Mouse (Mus musculus) midbrain, postnatal 0 days (tissue): ENCODE measurements around the gene Mtmr10. TPM values are rescaled to one million over a fixed set of nuclear protein-coding genes. Genes with fewer than 3 reads are reported as not detected.

ENCODE experiments used
- ATAC-seq: fragments of 200-750 bp; cut with Nextera tagmentation; 2 replicates; pipeline ENCODE4 v1.8.0; 2017; ENCODE audit warnings: moderate number of reproducible peaks, mild to moderate bottlenecking, moderate TSS enrichment, moderate library complexity; ENCODE audit not compliant: low FRiP score
- DNase-seq: peaks from one replicate; pipeline ENCODE4 v3.0.0-alpha.2; 2015; ENCODE audit warnings: low spot score
- H3K27ac ChIP-seq: fragments of 300-500 bp; sonication (generic); 2 replicates; pipeline ENCODE4 v1.5.1; 2014; ENCODE audit warnings: low read depth, mild to moderate bottlenecking, low read length, mixed read lengths
- H3K27me3 ChIP-seq: fragments of 300-500 bp; sonication (generic); 2 replicates; pipeline ENCODE4 v1.6.1; 2014; ENCODE audit warnings: low read length, control low read depth, mixed read lengths; ENCODE audit not compliant: insufficient read depth
- H3K36me3 ChIP-seq: fragments of 300-500 bp; sonication (generic); 2 replicates; pipeline ENCODE4 v1.6.1; 2014; ENCODE audit warnings: low read length, control low read depth, mixed read lengths; ENCODE audit not compliant: insufficient read depth
- H3K4me1 ChIP-seq: fragments of 300-500 bp; sonication (generic); 2 replicates; pipeline ENCODE4 v1.6.1; 2014; ENCODE audit warnings: mild to moderate bottlenecking, control low read depth, antibody characterized with exemption, low read length, mixed read lengths; ENCODE audit not compliant: insufficient read depth
- H3K4me2 ChIP-seq: fragments of 300-500 bp; sonication (generic); 2 replicates; pipeline ENCODE4 v1.6.1; 2014; ENCODE audit warnings: low read depth, mild to moderate bottlenecking, low read length, mixed read lengths; ENCODE audit not compliant: poor library complexity, severe bottlenecking
- H3K4me3 ChIP-seq: fragments of 300-500 bp; sonication (generic); 2 replicates; pipeline ENCODE4 v1.5.1; 2014; ENCODE audit warnings: low read depth, mild to moderate bottlenecking, low read length, moderate library complexity
- H3K9ac ChIP-seq: fragments of 300-500 bp; sonication (generic); replicated peaks from 2 replicates; pipeline ENCODE4 v1.6.1; 2014; ENCODE audit warnings: mild to moderate bottlenecking, low read length, moderate library complexity, mixed read lengths; ENCODE audit not compliant: poor library complexity, severe bottlenecking
- H3K9me3 ChIP-seq: fragments of 300-500 bp; sonication (generic); 2 replicates; pipeline ENCODE4 v1.6.1; 2016; ENCODE audit warnings: low read length, control low read depth
- CTCF ChIP-seq: IDR thresholded peaks from 2 replicates; pipeline ENCODE4 v1.5.1; 2016; ENCODE audit warnings: antibody characterized with exemption, mild to moderate bottlenecking
- WGBS: fragments of 180-500 bp; shearing (Covaris S2); extraction: QIAGEN DNeasy Blood & Tissue Kit; methylation state at CpG from one replicate; pipeline ENCODE4 v1.1.7; 2014; 5-methylcytosine and 5-hydroxymethylcytosine counted together
- polyA plus RNA-seq: library from polyadenylated mRNA; unstranded; fragments of >200 nt; fragmentation: Nextera tagmentation; extraction: Ambion mirVana; gene quantifications from 2 replicates; pipeline ENCODE4 v1.2.1, GENCODE M21; 2015
- total RNA-seq: library from RNA; depleted of rRNA; stranded (reverse); fragments of >200 nt; gene quantifications from 2 replicates; pipeline ENCODE4 v1.2.3, GENCODE M21; 2014

Mtmr10 gene
- total and polyA plus RNA-seq, 2 experiments from 2014 or later, result 7.1 to 10.2 TPM

- H3K27me3 ChIP-seq, result no peaks in the 10 kb centered on the region
- no peak overlapping the region for H3K27ac ChIP-seq
- no peak overlapping the region for H3K4me3 ChIP-seq
- WGBS, result 85% methylated on average over 3 of the region's 3 CpGs
- DNase-seq (no peak), ATAC-seq (no peak)
- H3K9ac ChIP-seq, result no peak overlapping the region
- no peaks in the 10 kb centered on the region for H3K9me3 ChIP-seq
- no peak for TF ChIP-seq CTCF
- H3K4me1 ChIP-seq, result no peaks in the 10 kb centered on the region
- H3K36me3 ChIP-seq, result no peaks in the 10 kb centered on the region
- no peak overlapping the region for H3K4me2 ChIP-seq
These were observed 7.9 kb upstream of the Mtmr10 start for GRCm38 (mm10) chr7:64279548-64279947.

DNA sequence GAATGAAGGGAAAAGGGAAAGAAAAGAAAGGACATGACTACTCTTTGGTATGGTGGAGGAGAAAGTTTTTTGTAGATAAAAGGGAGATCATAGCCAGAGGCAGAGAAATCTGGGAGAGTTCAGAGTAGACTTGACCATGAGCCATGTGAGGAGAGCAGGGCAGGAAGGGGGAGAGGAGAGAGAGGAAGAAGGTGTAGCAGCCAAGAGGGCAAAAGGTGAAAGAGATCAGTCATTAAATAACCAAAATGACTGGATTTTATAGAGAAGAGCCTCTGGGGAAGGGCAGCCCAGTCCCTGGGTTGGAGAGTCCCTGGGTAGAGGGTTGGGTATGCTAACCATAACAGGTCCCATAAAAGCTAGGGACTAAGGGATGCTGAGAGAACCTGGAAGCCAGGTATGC is 887 bp upstream of the Mtmr10 start:
- ATAC-seq (no peak), DNase-seq (no peak)
- peak overlapping the region; percentile 93; the same call in 1 of the 2 replicates for H3K4me3 ChIP-seq
- no peak for TF ChIP-seq CTCF
- no peak overlapping the region for H3K9ac ChIP-seq
- H3K4me2 ChIP-seq, result peak overlapping the region; percentile 49
- H3K9me3 ChIP-seq, result no peaks in the 10 kb centered on the region
- no peaks in the 10 kb centered on the region for H3K36me3 ChIP-seq
- H3K27ac ChIP-seq, result no peak overlapping the region
- no peaks in the 10 kb centered on the region for H3K27me3 ChIP-seq
- no peaks in the 10 kb centered on the region for H3K4me1 ChIP-seq

DNA sequence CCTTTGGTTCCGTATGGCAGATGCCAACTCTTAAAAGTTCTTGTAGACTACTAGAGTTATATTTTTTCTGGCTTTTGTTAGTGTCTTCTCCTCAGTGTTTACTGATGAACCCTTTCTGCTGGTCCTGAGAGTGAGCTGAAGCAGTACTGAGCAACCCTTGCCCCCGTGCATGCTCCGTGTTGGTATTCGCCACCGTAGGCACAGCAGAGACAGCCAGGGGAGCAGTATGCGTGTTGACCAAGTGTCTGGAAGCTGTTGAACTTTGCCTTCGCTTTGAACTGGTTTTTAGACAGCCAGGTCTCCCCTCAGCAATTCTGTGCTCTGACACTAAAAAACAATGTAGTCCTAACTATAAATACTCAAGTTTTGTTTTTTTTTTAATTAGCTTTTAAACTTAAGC is 2.0 kb downstream of the Mtmr10 start:
- Histone ChIP-seq H3K27ac (no peak overlapping the region), H3K4me3 (no peak overlapping the region), H3K27me3 (no peaks in the 10 kb centered on the region), H3K9ac (no peak overlapping the region), H3K36me3 (no peaks in the 10 kb centered on the region), H3K9me3 (no peaks in the 10 kb centered on the region), H3K4me2 (no peak overlapping the region), H3K4me1 (no peaks in the 10 kb centered on the region)
- ATAC-seq, result no peak
- WGBS, result 96% methylated on average over 7 of the region's 7 CpGs
- no peak for DNase-seq
- no peak for TF ChIP-seq CTCF

DNA sequence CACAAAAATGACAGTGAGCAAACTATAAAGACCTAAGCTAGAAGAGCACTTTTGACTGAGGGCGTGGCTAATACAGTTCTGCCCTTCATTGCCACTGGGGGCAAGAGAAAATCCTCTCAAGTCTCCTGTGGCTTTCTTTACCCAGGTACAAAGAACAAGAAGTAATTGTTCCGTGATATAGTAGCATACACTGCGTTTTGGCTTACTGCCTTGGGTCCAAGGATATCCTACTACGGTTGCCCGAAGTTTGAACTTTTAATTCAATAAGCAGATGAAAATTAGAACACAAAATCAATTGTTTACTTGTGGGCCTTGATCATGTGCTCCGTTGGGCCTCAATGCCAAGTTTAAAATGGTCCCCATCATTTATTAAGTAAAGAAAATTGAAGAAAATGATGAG is 3.0 kb downstream of the Mtmr10 start:
- H3K9ac ChIP-seq, result no peak overlapping the region
- no peak overlapping the region for H3K4me3 ChIP-seq
- no peaks in the 10 kb centered on the region for H3K9me3 ChIP-seq
- TF ChIP-seq CTCF, result no peak
- 89% methylated on average over 6 of the region's 6 CpGs for WGBS
- no peaks in the 10 kb centered on the region for H3K27me3 ChIP-seq
- no peak overlapping the region for H3K27ac ChIP-seq
- H3K4me1 ChIP-seq, result no peaks in the 10 kb centered on the region
- no peak overlapping the region for H3K4me2 ChIP-seq
- no peak for DNase-seq
- ATAC-seq, result no peak
- H3K36me3 ChIP-seq, result no peaks in the 10 kb centered on the region

DNA sequence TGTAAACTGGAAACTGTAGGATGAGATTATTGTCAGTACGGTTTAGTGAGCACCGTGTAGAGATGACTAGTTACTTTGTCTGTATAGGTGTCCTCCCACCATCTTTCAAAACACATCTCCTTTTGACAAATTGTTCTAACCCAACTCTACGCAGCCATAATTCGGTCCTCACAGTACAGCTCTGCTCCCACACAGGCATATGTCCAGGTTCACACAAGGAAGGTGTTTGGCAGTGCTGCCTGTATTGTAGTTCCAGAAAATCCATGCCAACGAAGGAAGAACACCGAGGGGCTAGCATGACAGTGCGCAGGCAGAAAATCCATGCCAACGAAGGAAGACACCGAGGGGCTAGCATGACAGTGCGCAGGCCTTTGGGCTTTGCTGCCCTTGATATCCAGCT is 4.3 kb downstream of the Mtmr10 start:
- no peak for TF ChIP-seq CTCF
- no peak for ATAC-seq

GRCm38 (mm10) chr7:64296286-64297010 is 9.0 kb downstream of the Mtmr10 start:
- H3K9ac ChIP-seq, result no peak overlapping the region
- no peaks in the 10 kb centered on the region for H3K27me3 ChIP-seq
- H3K4me2 ChIP-seq, result no peak overlapping the region
- H3K27ac ChIP-seq, result 0 out of 2 replicates have a peak overlapping the region, but pooled peaks have one; percentile 4
- no peaks in the 10 kb centered on the region; the same call in 1 of the 2 replicates for H3K4me1 ChIP-seq
- ATAC-seq (no peak), DNase-seq (peak; percentile 44)
- H3K36me3 ChIP-seq, result 0 out of 2 replicates have a peak, but pooled peaks cover 2% of the 10 kb centered on the region
- TF ChIP-seq CTCF, result no peak
- H3K4me3 ChIP-seq, result no peak overlapping the region
- H3K9me3 ChIP-seq, result no peaks in the 10 kb centered on the region
- 39% methylated on average over 5 of the region's 5 CpGs for WGBS

More for the DNA sequence above, 4.3 kb downstream of the Mtmr10 start:
- no peak for DNase-seq
- no peaks in the 10 kb centered on the region for H3K27me3 ChIP-seq
- H3K9me3 ChIP-seq, result no peaks in the 10 kb centered on the region
- no peak overlapping the region for H3K27ac ChIP-seq
- H3K4me3 ChIP-seq, result no peak overlapping the region
- WGBS, result 96% methylated on average over 10 of the region's 10 CpGs
- H3K36me3 ChIP-seq, result no peaks in the 10 kb centered on the region
- H3K9ac ChIP-seq, result no peak overlapping the region
- no peak overlapping the region for H3K4me2 ChIP-seq
- H3K4me1 ChIP-seq, result no peaks in the 10 kb centered on the region; the same call in 1 of the 2 replicates
